Mouse (Mus musculus): Measurements from ENCODE around the gene Bpgm.

GRCm38 (mm10) chr6:34523476-34523875, 47.5 kb downstream of the Bpgm start:
- TF ChIP-seq EP300 (IDR thresholded peaks at IDR 0.05; ENCODE audit: low read depth): no peak
- no peak for TF ChIP-seq CTCF (IDR thresholded peaks at IDR 0.05; ENCODE audit: low read depth)

Measured in heart, postnatal 0 days (tissue).